Mouse (Mus musculus): ENCODE measurements at regions not wholly inside any gene's neighbourhood (a gene's known extent, or its start where the extent isn't known, plus 50 kb on each side); places are given as distances from the start of the nearest gene placed in this dataset.

DNA sequence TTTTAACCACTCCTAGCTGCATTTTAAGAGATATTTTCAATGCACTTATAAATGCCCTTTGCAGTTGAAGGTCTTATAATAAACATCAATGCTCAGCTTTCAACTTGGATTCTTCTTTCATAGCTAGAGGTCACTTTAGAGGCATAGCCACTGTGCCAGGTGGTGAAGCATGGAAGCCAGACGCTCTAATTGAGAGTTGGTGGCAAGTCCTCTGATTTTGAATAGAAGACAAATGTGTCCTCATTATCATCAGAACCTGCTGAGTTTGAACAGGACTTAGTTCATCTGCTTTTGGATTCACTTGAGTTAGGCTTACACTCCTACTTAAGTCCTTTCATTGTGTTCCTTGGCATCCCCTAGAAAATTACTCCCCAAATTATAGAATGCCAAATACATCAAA lies 459.0 kb upstream of the Gcfc2 start:
- TF ChIP-seq RCOR1 (conservative IDR thresholded peaks at IDR 0.05; ENCODE audit: low read depth, low read length): no peak
- no peak for TF ChIP-seq ETS1 (conservative IDR thresholded peaks at IDR 0.05; ENCODE audit: low read depth, low read length)
- TF ChIP-seq E2F4 (IDR thresholded peaks at IDR 0.05; ENCODE audit: insufficient replicate concordance, low read depth, low read length): no peak
- no peak for TF ChIP-seq CTCF (conservative IDR thresholded peaks at IDR 0.05 in 1 of 2, IDR thresholded peaks at IDR 0.05 in 1 of 2; ENCODE audit: low read depth in 2 of 2, low read length in 2 of 2)
- TF ChIP-seq NELFE (IDR thresholded peaks at IDR 0.05; ENCODE audit: low read depth, low read length): no peak
- TF ChIP-seq TBP (conservative IDR thresholded peaks at IDR 0.05; ENCODE audit: low read depth, low read length): no peak
- no peak for TF ChIP-seq TCF12 (IDR thresholded peaks at IDR 0.05; ENCODE audit: low read depth, low read length)
- no peak for TF ChIP-seq ELF1 (IDR thresholded peaks at IDR 0.05; ENCODE audit: low read depth, low read length)
- no peak for TF ChIP-seq MXI1 (IDR thresholded peaks at IDR 0.05; ENCODE audit: low read depth, low read length)
- no peak for TF ChIP-seq UBTF (IDR thresholded peaks at IDR 0.05; ENCODE audit: low read depth, low read length)
- no peak for TF ChIP-seq CHD1 (IDR thresholded peaks at IDR 0.05; ENCODE audit: low read depth, low read length)
- TF ChIP-seq RAD21 (IDR thresholded peaks at IDR 0.05; ENCODE audit: low read depth, low read length): no peak
- no peak for TF ChIP-seq USF1 (IDR thresholded peaks at IDR 0.05; ENCODE audit: low read depth, low read length)
- no peak for TF ChIP-seq NRF1 (IDR thresholded peaks at IDR 0.05; ENCODE audit: low read depth, low read length)
- TF ChIP-seq MAFK (IDR thresholded peaks at IDR 0.05; ENCODE audit: insufficient replicate concordance, low read length): no peak
- no peak for TF ChIP-seq MYC (IDR thresholded peaks at IDR 0.05; ENCODE audit: low read depth, low read length)
- dilution Hi-C loops (cut with MboI; ENCODE audit: extremely low pct_ligation_motif_present, extremely low pct_unique_long_range_greater_than_20kb, low sequenced_read_pairs): no loop called here
- H3K36me3 ChIP-seq (replicated peaks in 1 of 2; ENCODE audit: control insufficient read depth in 1 of 2, insufficient read depth in 1 of 2, low read length in 1 of 2): no peaks in the 10 kb centered on the region
- peaks cover 3% of the 10 kb centered on the region for H3K9me3 ChIP-seq (replicated peaks; ENCODE audit: low read length)
- no peak overlapping the region for H3K4me2 ChIP-seq (ENCODE audit: insufficient read depth, low read depth, poor library complexity, severe bottlenecking)
- no peaks in the 10 kb centered on the region for H3K27me3 ChIP-seq (replicated peaks)
- in situ Hi-C loops (cut with MboI; ENCODE audit: low pct_ligation_motif_present, low pct_unique_long_range_greater_than_20kb, low sequenced_read_pairs): no loop called here
- H3K4me3 ChIP-seq (replicated peaks in 1 of 3; ENCODE audit: low read depth in 2 of 3, low read length in 2 of 3, poor library complexity in 1 of 3): no peak overlapping the region
- DNase-seq (ENCODE audit: extremely low read depth): no peak
- H3K27ac ChIP-seq (ENCODE audit: insufficient read depth, low read depth): no peak overlapping the region
- no peaks in the 10 kb centered on the region for H3K79me2 ChIP-seq (replicated peaks; ENCODE audit: control insufficient read depth, extremely low read depth, insufficient read depth, poor library complexity, severe bottlenecking)
- H3K4me1 ChIP-seq (ENCODE audit: control insufficient read depth in 1 of 2, insufficient read depth in 2 of 2): no peaks in the 10 kb centered on the region
- no peak overlapping the region for H3K9ac ChIP-seq (ENCODE audit: insufficient read depth, low read depth)

DNA sequence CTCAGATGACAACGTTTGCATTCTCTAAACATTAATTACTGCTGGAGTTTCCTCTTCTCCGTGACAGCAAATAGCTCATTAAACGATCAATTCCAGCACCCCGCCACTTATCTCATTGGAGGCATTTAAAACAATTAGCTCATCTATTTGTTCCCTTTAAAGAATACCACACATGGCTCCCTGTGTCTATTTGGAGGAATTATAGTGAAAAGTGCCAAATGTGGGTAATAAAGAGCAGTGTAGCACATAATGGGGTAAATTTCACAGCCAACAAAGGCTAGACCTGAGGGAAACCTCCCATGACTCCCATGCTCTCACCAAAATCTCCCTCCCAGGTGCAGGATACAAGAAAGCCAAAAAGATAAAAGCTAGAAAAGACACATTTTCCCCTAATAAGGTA lies 456.9 kb upstream of the Gcfc2 start:
- H3K4me2 ChIP-seq (ENCODE audit: insufficient read depth, low read depth, poor library complexity, severe bottlenecking): no peak overlapping the region
- no peaks in the 10 kb centered on the region for H3K4me1 ChIP-seq (ENCODE audit: control insufficient read depth in 1 of 2, insufficient read depth in 2 of 2)
- dilution Hi-C loops (cut with MboI; ENCODE audit: extremely low pct_ligation_motif_present, extremely low pct_unique_long_range_greater_than_20kb, low sequenced_read_pairs): no loop called here
- TF ChIP-seq JUN (IDR thresholded peaks at IDR 0.05; ENCODE audit: insufficient read depth, low read depth, low read length) (no peak), RCOR1 (conservative IDR thresholded peaks at IDR 0.05; ENCODE audit: low read depth, low read length) (no peak), BHLHE40 (IDR thresholded peaks at IDR 0.05; ENCODE audit: low read depth, low read length) (no peak), TCF12 (IDR thresholded peaks at IDR 0.05; ENCODE audit: low read depth, low read length) (no peak), PAX5 (IDR thresholded peaks at IDR 0.05; ENCODE audit: low read length) (no peak), NRF1 (IDR thresholded peaks at IDR 0.05; ENCODE audit: low read depth, low read length) (no peak), ZNF384 (IDR thresholded peaks at IDR 0.05; ENCODE audit: low read depth, low read length) (no peak), RAD21 (IDR thresholded peaks at IDR 0.05; ENCODE audit: low read depth, low read length) (no peak), ZMIZ1 (IDR thresholded peaks at IDR 0.05; ENCODE audit: low read depth, low read length) (no peak)
- no peaks in the 10 kb centered on the region for H3K79me2 ChIP-seq (replicated peaks; ENCODE audit: control insufficient read depth, extremely low read depth, insufficient read depth, poor library complexity, severe bottlenecking)
- no peaks in the 10 kb centered on the region for H3K36me3 ChIP-seq (replicated peaks in 1 of 2; ENCODE audit: control insufficient read depth in 1 of 2, insufficient read depth in 1 of 2, low read length in 1 of 2)
- H3K27ac ChIP-seq (ENCODE audit: insufficient read depth, low read depth): no peak overlapping the region
- no peak overlapping the region for H3K4me3 ChIP-seq (replicated peaks in 1 of 3; ENCODE audit: low read depth in 2 of 3, low read length in 2 of 3, poor library complexity in 1 of 3)
- in situ Hi-C loops (cut with MboI; ENCODE audit: low pct_ligation_motif_present, low pct_unique_long_range_greater_than_20kb, low sequenced_read_pairs): no loop called here
- no peak overlapping the region for H3K9ac ChIP-seq (ENCODE audit: insufficient read depth, low read depth)
- no peaks in the 10 kb centered on the region for H3K27me3 ChIP-seq (replicated peaks)
- DNase-seq (ENCODE audit: extremely low read depth): no peak
- H3K9me3 ChIP-seq (replicated peaks; ENCODE audit: low read length): no peaks in the 10 kb centered on the region

Data from CH12.LX (cell line).